Mouse (Mus musculus) ovary, adult 18-20 months (tissue): ENCODE measurements at regions not wholly inside any gene's neighbourhood (a gene's known extent, or its start where the extent isn't known, plus 50 kb on each side); places are given as distances from the start of the nearest gene placed in this dataset.
"Not testable (repeated sequence)": the region's sequence is repeated elsewhere in the genome, so short reads cannot be mapped to it uniquely, and the experiment has no call there.

Source experiments
- DNase-seq: peaks from one replicate; pipeline ENCODE4 v3.0.0; 2022; ENCODE audit warnings: low spot score, mixed read lengths

GRCm38 (mm10) chr10:117477331-117478201 is 97.8 kb upstream of the Cpsf6 start:
- no peak for DNase-seq

- DNase-seq, result no peak
These were observed 95.5 kb upstream of the Cpsf6 start for GRCm38 (mm10) chr10:117475086-117475945.

- DNase-seq, result no peak
These were observed 94.7 kb upstream of the Cpsf6 start for GRCm38 (mm10) chr10:117474351-117475085.

DNA sequence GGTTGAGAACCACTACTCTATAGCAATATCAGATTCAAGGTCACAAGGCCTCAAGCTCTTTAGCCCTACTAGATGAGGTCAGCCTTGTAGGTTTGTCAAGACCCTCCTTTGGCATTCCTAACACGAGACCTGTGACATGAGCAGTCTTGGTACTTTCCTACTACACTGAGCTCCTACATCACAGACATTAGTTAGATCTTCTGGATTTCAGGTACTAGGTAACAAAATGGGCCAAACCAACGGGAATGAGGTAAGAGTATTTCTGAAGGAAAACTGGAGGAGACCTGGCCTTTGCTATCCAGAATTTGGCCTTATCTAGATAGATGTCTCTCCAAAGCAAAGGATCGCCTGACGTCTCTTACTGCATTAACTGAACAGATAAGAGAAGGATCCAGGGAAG is 93.7 kb upstream of the Cpsf6 start:
- no peak for DNase-seq

DNA sequence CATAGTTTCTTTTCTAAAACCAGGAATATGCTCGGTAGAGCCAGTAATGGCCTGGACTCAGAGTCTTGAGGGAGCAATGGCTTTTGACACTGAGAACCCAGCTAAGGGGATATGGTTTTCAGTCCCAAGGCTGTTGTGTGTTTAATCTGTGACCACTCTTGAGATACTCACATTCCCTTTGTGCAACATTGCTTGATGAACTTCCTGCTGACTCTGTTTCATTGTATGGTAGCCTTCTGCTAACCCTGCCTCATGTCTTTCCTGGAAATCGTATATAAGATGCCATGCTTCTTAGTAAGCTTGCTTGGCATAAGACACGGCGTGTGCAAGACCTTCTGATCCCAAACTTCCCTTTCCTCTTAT is 92.7 kb upstream of the Cpsf6 start:
- no peak for DNase-seq

DNA sequence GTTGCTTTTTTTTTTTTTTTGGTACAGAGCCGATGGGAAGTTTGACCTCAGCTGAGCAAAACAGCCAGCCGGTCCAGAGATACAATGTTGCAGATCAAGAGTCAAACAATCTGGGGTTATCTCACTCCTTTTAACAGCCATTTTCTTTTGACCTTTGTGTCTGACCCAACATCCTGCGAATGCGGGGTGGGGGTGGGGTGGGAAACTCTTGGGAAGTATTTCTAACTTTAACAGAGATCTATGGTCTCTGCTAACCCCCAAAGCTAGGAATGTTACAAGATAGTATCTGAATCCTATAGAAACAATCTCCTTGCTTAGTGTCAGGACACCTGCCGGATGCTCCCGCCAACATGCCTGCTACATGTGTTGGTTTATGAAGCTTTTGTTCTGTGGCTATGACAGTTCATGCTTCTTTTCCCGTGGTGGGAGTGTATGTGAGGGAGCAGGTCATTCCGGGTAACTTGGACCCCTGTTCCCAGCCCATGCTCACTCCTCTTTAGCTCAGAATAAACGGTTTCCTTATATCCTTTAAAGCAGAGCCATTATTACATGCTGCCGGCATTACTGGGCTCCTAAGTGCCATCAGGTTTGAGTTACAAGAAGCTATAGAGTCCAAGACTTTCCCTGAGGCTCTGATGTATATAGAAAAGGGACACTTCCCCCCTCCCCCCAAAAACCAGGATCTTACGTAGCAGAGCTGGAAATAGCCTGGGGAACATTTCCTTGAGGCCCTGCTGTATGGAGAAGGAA is 92.2 kb upstream of the Cpsf6 start:
- no peak for DNase-seq

DNA sequence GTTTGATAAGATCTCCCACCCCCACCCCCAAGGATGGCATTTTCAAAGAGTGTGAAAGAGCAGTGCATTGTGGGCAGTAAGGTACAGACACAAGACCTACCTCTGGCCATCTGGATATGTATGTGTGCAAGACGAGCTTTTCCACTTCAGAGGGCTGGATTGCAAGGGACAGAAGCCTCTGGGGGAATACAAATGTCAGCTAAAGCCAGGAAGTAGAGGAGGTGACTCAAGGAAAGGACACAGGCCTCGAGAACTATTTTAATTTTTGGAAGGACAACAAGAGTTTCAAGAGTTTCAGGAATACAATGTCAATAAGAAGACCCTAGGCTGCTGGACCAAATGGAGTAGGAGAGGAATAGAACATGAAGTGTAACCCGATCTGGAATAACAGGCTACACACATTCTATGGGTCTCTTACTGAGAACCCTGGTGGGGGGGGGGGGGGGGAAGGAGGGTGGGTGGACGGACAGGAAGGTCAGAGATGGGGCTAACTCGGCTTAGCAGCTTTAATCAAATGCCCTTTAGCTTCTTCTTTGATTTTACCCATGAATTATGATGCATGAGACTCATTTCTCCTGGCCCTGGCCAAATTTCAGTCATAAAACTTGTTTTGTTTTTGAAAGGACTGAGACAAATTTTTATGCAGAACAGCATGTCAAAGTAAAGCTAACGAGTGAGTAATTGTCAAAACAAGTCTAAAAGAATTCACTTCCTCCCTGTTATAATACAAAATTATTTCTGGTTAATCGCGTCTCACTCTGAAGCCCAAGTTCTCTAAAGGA is 91.4 kb upstream of the Cpsf6 start:
- no peak for DNase-seq

GRCm38 (mm10) chr10:117470481-117470880 is 90.7 kb upstream of the Cpsf6 start:
- no peak for DNase-seq

DNA sequence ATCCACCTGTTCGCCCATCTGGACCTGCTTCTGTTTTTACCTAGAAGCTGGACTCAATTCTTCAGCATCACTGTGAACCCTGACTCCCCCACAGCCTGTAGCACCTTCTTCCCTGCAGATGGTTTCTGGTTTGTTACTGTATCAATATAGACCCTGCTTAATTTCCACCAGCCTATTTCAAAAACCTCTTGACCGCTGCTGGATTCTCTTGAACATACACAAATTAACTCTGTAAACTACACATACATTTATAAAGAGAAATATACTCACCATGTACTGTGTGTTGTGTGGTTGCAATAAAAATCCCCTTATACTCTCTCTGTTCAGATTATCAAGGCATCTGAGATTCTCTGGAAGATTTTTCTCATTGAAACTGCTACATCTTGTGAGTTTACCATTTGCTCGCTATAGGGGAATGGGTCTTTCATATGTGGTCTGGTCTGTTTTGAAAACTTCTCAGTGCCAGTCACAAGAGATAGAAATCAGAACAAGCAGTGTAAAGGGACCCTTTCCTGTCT is 89.8 kb upstream of the Cpsf6 start:
- DNase-seq, result no peak

DNA sequence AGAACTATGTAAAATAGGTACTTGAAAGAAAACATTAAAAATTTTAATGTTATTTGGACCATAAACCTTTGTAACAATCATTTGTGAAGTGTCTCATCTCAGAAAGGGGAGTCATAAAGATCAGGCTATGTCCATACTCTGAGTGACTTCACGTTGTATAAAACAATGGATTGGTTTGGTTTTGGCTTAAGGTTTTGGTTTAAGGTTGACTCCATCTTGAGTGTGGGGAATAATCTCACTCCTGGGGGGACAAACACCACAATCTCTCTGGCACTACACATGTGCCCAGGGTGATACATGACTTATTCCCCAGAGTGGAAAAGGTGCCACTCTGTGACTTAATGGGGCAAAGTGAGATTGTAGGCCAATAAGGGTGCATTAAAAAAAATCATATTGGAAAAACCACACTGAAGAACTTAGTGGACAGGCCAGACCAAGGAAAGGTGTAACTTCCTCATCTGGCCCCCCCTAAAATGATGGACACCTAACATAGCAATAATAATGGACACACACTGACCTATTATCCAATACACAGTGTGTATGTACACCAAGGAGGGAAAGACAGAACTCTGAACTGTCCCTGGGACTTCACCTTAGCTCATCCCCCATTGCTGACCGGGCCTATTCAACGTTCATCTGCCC is 89.2 kb upstream of the Cpsf6 start:
- DNase-seq, result no peak

DNA sequence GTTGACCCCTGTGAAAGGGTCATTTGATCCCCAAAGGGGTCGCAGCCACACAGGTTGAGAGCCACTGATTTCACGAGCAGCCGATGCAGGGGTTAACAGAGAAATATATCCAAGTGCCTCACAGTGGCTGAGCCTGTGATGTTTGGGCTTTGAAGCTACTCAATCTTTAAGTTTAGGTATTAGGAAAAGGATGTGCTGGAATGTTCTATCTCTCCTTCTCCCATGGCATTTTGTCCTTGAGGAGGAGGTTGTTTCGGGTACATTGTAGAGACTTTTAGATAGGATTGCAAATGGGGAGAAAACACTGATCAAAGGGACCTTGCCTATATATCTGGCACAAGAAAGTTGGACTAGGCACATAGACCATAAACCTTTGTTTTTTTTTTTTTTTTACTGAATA is 88.6 kb upstream of the Cpsf6 start:
- DNase-seq, result no peak

DNA sequence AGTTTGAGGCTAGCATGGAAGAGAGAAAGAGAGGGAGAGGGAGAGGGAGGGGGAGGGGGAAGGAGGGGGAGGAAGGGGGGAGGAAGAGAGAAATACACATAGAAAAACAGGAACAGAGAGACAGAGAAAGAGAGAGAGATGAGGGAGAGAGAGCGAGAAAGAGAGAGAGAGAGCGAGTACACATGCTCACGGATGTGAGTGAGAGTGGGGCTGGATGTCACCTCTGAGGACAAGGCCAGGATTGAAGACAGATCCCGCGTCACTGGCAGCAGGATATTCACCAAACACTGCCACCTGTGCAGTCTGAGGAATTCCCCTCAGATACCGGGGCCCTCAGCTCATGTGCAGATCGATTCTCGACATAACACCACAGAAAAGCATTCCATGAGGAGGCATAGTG is 87.3 kb upstream of the Cpsf6 start:
- no peak for DNase-seq

GRCm38 (mm10) chr10:117466391-117466790 is 86.6 kb upstream of the Cpsf6 start:
- no peak for DNase-seq

- DNase-seq, result no peak
These were observed 85.9 kb upstream of the Cpsf6 start for GRCm38 (mm10) chr10:117465671-117466250.

GRCm38 (mm10) chr10:117465058-117465660 is 85.3 kb upstream of the Cpsf6 start:
- DNase-seq, result no peak

- not testable (repeated sequence) for DNase-seq
These were observed 84.5 kb upstream of the Cpsf6 start for GRCm38 (mm10) chr10:117464331-117464730.

DNA sequence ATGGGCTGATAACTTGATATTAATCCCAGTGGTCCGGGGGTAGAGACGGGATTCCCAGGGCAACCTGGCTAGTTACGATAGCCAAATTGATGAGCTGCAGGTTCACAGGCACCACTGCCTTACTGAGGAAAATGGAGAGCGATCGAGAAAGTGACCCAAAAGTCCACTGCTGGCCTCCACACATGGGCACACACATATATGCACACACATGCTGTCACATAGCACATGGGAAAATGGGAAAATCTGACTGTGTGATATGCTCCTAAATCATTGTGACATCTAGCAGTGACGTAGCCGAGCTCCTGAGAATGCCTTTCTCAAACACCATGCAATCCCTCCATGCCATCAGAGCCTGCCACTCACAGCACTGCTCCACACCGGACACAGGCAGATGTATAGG is 83.8 kb upstream of the Cpsf6 start:
- no peak for DNase-seq

DNA sequence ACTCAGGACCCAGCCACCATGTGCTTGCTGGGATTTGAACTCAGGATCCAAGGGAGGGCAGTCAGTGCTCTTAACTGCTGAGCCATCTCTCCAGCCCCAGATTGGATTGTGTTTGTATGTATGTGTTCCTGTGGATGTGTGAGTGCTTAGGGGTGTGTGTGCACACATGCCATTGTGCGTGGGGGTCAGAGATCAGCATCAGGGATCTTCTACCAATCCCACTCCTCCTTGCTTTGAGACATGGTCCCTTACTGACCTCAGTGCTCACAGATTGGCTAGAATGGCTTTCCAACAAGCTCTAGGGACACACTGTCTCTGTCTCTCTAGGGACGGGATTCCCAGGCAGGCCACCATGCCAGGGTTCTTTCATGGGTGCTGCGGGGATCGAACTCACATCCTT is 83.1 kb upstream of the Cpsf6 start:
- no peak for DNase-seq

DNA sequence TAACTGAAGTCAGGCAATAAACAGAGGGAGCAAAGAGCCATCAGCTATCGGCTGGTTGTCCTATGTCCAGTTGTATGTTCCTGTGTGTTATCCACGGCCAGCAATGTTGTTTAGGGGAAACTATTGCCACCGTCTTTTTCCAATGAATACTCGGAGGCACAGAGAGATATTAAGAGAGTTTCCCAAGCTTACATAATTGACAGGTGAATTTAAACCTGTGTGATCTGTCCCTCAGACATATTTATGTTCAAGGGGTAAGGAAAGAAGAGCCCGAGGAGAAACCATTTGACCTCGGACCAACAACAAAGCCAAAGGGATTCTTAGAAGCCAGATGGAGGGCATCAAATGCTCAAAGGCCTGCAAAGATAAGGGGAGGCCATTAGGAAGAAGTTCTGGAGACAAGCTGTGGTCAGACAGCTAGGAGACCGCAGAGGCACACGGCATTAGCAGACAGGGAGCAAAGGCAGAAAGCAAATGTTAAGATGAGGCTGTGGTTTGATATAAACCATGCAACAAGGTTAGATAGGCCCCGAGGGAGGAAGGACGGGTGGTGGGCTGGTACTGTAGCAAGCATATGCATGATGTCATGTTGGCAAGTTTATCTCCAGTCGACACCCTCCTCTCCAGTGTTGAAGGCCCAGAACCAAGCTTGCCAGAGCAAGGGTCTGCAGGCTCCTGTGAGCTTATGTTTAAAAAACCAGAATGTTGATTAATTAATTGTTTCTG is 82.1 kb upstream of the Cpsf6 start:
- no peak for DNase-seq
